Mouse (Mus musculus): Measurements from ENCODE around the gene Zc3hav1. TPM values are rescaled to one million over a fixed set of nuclear protein-coding genes. Genes with fewer than 3 reads are reported as not detected.
A peak's percentile ranks its signal among the peaks of the same experiment; 100 is the strongest.

The Zc3hav1 gene
- polyA plus RNA-seq, 1 experiment from 2014 or later, result 31.3 TPM

- 34% methylated on average over 7 of the region's 7 CpGs for WGBS
- Histone ChIP-seq H3K27ac (ENCODE audit: low read depth, low read length) (no peak overlapping the region; the same call in 1 of the 2 replicates), H3K9me3 (ENCODE audit: control insufficient read depth, low read length) (no peaks in the 10 kb centered on the region), H3K4me2 (peak overlapping the region; percentile 84; the same call in 1 of the 2 replicates), H3K4me3 (ENCODE audit: low read depth, low read length) (no peak overlapping the region; the same call in 1 of the 2 replicates), H3K27me3 (replicated peaks; ENCODE audit: control insufficient read depth, insufficient read depth, low read length) (0 out of 2 replicates have a peak, but pooled peaks cover 3% of the 10 kb centered on the region), H3K4me1 (replicated peaks; ENCODE audit: control insufficient read depth, insufficient read depth, low read length) (peaks cover 38% of the 10 kb centered on the region), H3K36me3 (ENCODE audit: control insufficient read depth, insufficient read depth, low read length) (no peaks in the 10 kb centered on the region), H3K9ac (ENCODE audit: low read depth, low read length) (no peak overlapping the region; the same call in 1 of the 2 replicates)
- no peak for ATAC-seq (replicated peaks; ENCODE audit: low FRiP score)
- DNase-seq (ENCODE audit: low spot score), result no peak
Observed at GRCm38 (mm10) chr6:38355862-38356261, 1.5 kb upstream of the Zc3hav1 start.

- H3K9ac ChIP-seq (ENCODE audit: low read depth, low read length), result peak overlapping the region; percentile 87
- H3K27ac ChIP-seq (ENCODE audit: low read depth, low read length), result no peak overlapping the region; the same call in 1 of the 2 replicates
- peak overlapping the region; percentile 81 for H3K4me3 ChIP-seq (ENCODE audit: low read depth, low read length)
- no peak for DNase-seq (ENCODE audit: low spot score)
- 0 out of 2 replicates have a peak, but pooled peaks cover 3% of the 10 kb centered on the region for H3K27me3 ChIP-seq (replicated peaks; ENCODE audit: control insufficient read depth, insufficient read depth, low read length)
- peak overlapping the region; percentile 84 for H3K4me2 ChIP-seq
- 6% methylated on average over 8 of the region's 8 CpGs for whole genome bisulfite sequencing
- ATAC-seq (replicated peaks; ENCODE audit: low FRiP score), result no peak
- peaks cover 4% of the 10 kb centered on the region; the same call in 1 of the 2 replicates for H3K36me3 ChIP-seq (ENCODE audit: control insufficient read depth, insufficient read depth, low read length)
- peaks cover 36% of the 10 kb centered on the region for H3K4me1 ChIP-seq (replicated peaks; ENCODE audit: control insufficient read depth, insufficient read depth, low read length)
- H3K9me3 ChIP-seq (ENCODE audit: control insufficient read depth, low read length), result no peaks in the 10 kb centered on the region
Observed at GRCm38 (mm10) chr6:38355354-38355823, 986 bp upstream of the Zc3hav1 start.

GRCm38 (mm10) chr6:38354723-38355353 is 435 bp upstream of the Zc3hav1 start:
- Histone ChIP-seq H3K4me3 (ENCODE audit: low read depth, low read length) (peak overlapping the region; percentile 81), H3K4me2 (peak overlapping the region; percentile 84), H3K27me3 (replicated peaks; ENCODE audit: control insufficient read depth, insufficient read depth, low read length) (0 out of 2 replicates have a peak, but pooled peaks cover 3% of the 10 kb centered on the region), H3K4me1 (replicated peaks; ENCODE audit: control insufficient read depth, insufficient read depth, low read length) (peaks cover 31% of the 10 kb centered on the region), H3K36me3 (ENCODE audit: control insufficient read depth, insufficient read depth, low read length) (peaks cover 4% of the 10 kb centered on the region; the same call in 1 of the 2 replicates), H3K9me3 (ENCODE audit: control insufficient read depth, low read length) (no peaks in the 10 kb centered on the region), H3K27ac (ENCODE audit: low read depth, low read length) (peak overlapping the region; percentile 92), H3K9ac (ENCODE audit: low read depth, low read length) (peak overlapping the region; percentile 87)
- DNase-seq (ENCODE audit: low spot score) (no peak), ATAC-seq (replicated peaks; ENCODE audit: low FRiP score) (peak; percentile 42)
- 5% methylated on average over 20 of the region's 20 CpGs for WGBS

- H3K4me1 ChIP-seq (replicated peaks; ENCODE audit: control insufficient read depth, insufficient read depth, low read length), result peaks cover 34% of the 10 kb centered on the region
- WGBS, result 7% methylated on average over 13 of the region's 13 CpGs
- DNase-seq (ENCODE audit: low spot score), result no peak
- peak overlapping the region; percentile 92 for H3K27ac ChIP-seq (ENCODE audit: low read depth, low read length)
- H3K4me2 ChIP-seq, result peak overlapping the region; percentile 84
- H3K4me3 ChIP-seq (ENCODE audit: low read depth, low read length), result peak overlapping the region; percentile 81
- H3K9me3 ChIP-seq (ENCODE audit: control insufficient read depth, low read length), result no peaks in the 10 kb centered on the region
- no peak for ATAC-seq (replicated peaks; ENCODE audit: low FRiP score)
- peaks cover 4% of the 10 kb centered on the region; the same call in 1 of the 2 replicates for H3K36me3 ChIP-seq (ENCODE audit: control insufficient read depth, insufficient read depth, low read length)
- H3K27me3 ChIP-seq (replicated peaks; ENCODE audit: control insufficient read depth, insufficient read depth, low read length), result 0 out of 2 replicates have a peak, but pooled peaks cover 3% of the 10 kb centered on the region
- peak overlapping the region; percentile 87 for H3K9ac ChIP-seq (ENCODE audit: low read depth, low read length)
Observed at GRCm38 (mm10) chr6:38353181-38353580, 1.2 kb downstream of the Zc3hav1 start.

GRCm38 (mm10) chr6:38352451-38352850 is 2.0 kb downstream of the Zc3hav1 start:
- Histone ChIP-seq H3K4me2 (peak overlapping the region; percentile 84), H3K27ac (ENCODE audit: low read depth, low read length) (peak overlapping the region; percentile 92), H3K4me1 (replicated peaks; ENCODE audit: control insufficient read depth, insufficient read depth, low read length) (peaks cover 30% of the 10 kb centered on the region), H3K36me3 (ENCODE audit: control insufficient read depth, insufficient read depth, low read length) (peaks cover 4% of the 10 kb centered on the region; the same call in 1 of the 2 replicates), H3K4me3 (ENCODE audit: low read depth, low read length) (peak overlapping the region; percentile 81), H3K27me3 (replicated peaks; ENCODE audit: control insufficient read depth, insufficient read depth, low read length) (0 out of 2 replicates have a peak, but pooled peaks cover 3% of the 10 kb centered on the region), H3K9ac (ENCODE audit: low read depth, low read length) (peak overlapping the region; percentile 87), H3K9me3 (ENCODE audit: control insufficient read depth, low read length) (no peaks in the 10 kb centered on the region)
- no peak for ATAC-seq (replicated peaks; ENCODE audit: low FRiP score)
- no peak for DNase-seq (ENCODE audit: low spot score)
- 9% methylated on average over 10 of the region's 10 CpGs for WGBS

- Histone ChIP-seq H3K27me3 (replicated peaks; ENCODE audit: control insufficient read depth, insufficient read depth, low read length) (0 out of 2 replicates have a peak, but pooled peaks cover 3% of the 10 kb centered on the region), H3K27ac (ENCODE audit: low read depth, low read length) (no peak overlapping the region), H3K4me2 (peak overlapping the region; percentile 84)
Observed at GRCm38 (mm10) chr6:38351930-38352329, 2.5 kb downstream of the Zc3hav1 start.

GRCm38 (mm10) chr6:38349806-38350205 is 4.6 kb downstream of the Zc3hav1 start:
- Histone ChIP-seq H3K9ac (ENCODE audit: low read depth, low read length) (no peak overlapping the region), H3K9me3 (ENCODE audit: control insufficient read depth, low read length) (no peaks in the 10 kb centered on the region), H3K4me3 (ENCODE audit: low read depth, low read length) (no peak overlapping the region), H3K4me1 (replicated peaks; ENCODE audit: control insufficient read depth, insufficient read depth, low read length) (peaks cover 30% of the 10 kb centered on the region), H3K27ac (ENCODE audit: low read depth, low read length) (no peak overlapping the region), H3K4me2 (peak overlapping the region; percentile 5), H3K27me3 (replicated peaks; ENCODE audit: control insufficient read depth, insufficient read depth, low read length) (0 out of 2 replicates have a peak, but pooled peaks cover 3% of the 10 kb centered on the region), H3K36me3 (ENCODE audit: control insufficient read depth, insufficient read depth, low read length) (peaks cover 4% of the 10 kb centered on the region; the same call in 1 of the 2 replicates)
- DNase-seq (ENCODE audit: low spot score), result no peak
- ATAC-seq (replicated peaks; ENCODE audit: low FRiP score), result no peak
- 76% methylated on average over 9 of the region's 9 CpGs for WGBS

More at GRCm38 (mm10) chr6:38351930-38352329, 2.5 kb downstream of the Zc3hav1 start:
- peaks cover 4% of the 10 kb centered on the region; the same call in 1 of the 2 replicates for H3K36me3 ChIP-seq (ENCODE audit: control insufficient read depth, insufficient read depth, low read length)
- 42% methylated on average over 4 of the region's 4 CpGs for WGBS
- peak overlapping the region; percentile 81 for H3K4me3 ChIP-seq (ENCODE audit: low read depth, low read length)
- peak overlapping the region; percentile 7; the same call in 1 of the 2 replicates for H3K9ac ChIP-seq (ENCODE audit: low read depth, low read length)
- no peak for DNase-seq (ENCODE audit: low spot score)
- no peaks in the 10 kb centered on the region for H3K9me3 ChIP-seq (ENCODE audit: control insufficient read depth, low read length)
- peaks cover 30% of the 10 kb centered on the region for H3K4me1 ChIP-seq (replicated peaks; ENCODE audit: control insufficient read depth, insufficient read depth, low read length)
- no peak for ATAC-seq (replicated peaks; ENCODE audit: low FRiP score)

- ATAC-seq (replicated peaks; ENCODE audit: low FRiP score), result no peak
- no peak overlapping the region for H3K27ac ChIP-seq (ENCODE audit: low read depth, low read length)
Observed at GRCm38 (mm10) chr6:38348811-38349453, 5.5 kb downstream of the Zc3hav1 start.

More at GRCm38 (mm10) chr6:38348811-38349453, 5.5 kb downstream of the Zc3hav1 start:
- H3K4me2 ChIP-seq, result peak overlapping the region; percentile 5; the same call in 1 of the 2 replicates
- peaks cover 4% of the 10 kb centered on the region; the same call in 1 of the 2 replicates for H3K36me3 ChIP-seq (ENCODE audit: control insufficient read depth, insufficient read depth, low read length)
- no peak for DNase-seq (ENCODE audit: low spot score)
- no peak overlapping the region for H3K9ac ChIP-seq (ENCODE audit: low read depth, low read length)
- no peak overlapping the region for H3K4me3 ChIP-seq (ENCODE audit: low read depth, low read length)
- 79% methylated on average over 6 of the region's 6 CpGs for WGBS
- 0 out of 2 replicates have a peak, but pooled peaks cover 3% of the 10 kb centered on the region for H3K27me3 ChIP-seq (replicated peaks; ENCODE audit: control insufficient read depth, insufficient read depth, low read length)
- H3K9me3 ChIP-seq (ENCODE audit: control insufficient read depth, low read length), result no peaks in the 10 kb centered on the region
- peaks cover 37% of the 10 kb centered on the region for H3K4me1 ChIP-seq (replicated peaks; ENCODE audit: control insufficient read depth, insufficient read depth, low read length)

All from liver, embryonic 11.5 days (tissue).